ENCODE assay signal across 23 mouse cellular contexts in the genomic region with DNA sequence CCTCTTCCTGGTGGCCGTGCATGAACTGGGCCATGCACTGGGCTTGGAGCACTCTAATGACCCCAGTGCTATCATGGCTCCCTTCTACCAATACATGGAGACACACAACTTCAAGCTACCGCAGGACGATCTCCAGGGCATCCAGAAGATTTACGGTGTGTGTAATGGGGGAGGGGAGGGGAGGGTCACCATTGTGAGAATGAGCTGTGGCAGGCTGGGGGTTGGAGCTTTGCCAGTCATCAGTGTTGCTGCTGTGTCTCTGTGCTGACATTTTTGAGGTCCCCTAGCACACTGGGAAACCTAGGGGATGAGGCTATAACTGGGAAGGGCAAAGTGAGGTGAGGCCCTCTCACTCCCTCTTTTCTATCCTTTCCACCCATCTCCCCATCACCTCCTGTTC. TPM values are rescaled to one million over a fixed set of nuclear protein-coding genes. Genes with fewer than 3 reads are reported as not detected.
"Had no signal": no experiment of that assay in that cellular context is flagged by ENCODE, and none has a peak within 500 bp of the region (broad histone marks: within the 10 kb centered on the region; RNA-seq: fewer than 3 reads in every experiment).

No protein-coding gene starts in this region.

- H3K36me3 ChIP-seq: midbrain, embryonic 10.5 days; midbrain, embryonic 12.5 days; stomach, embryonic 15.5 days had no signal

- H3K4me3 ChIP-seq: midbrain, embryonic 10.5 days; midbrain, embryonic 12.5 days; myocyte; neural tube, embryonic 13.5 days; neural tube, embryonic 15.5 days; stomach, embryonic 15.5 days had no signal

- H3K27me3 ChIP-seq: midbrain, embryonic 12.5 days; neural tube, embryonic 13.5 days; neural tube, embryonic 15.5 days; stomach, embryonic 15.5 days had no signal

- DNase-seq: lung, adult 18-20 months; lung, embryonic 14.5 days; lung, postnatal 10 days; lung, postnatal 4 days; midbrain, embryonic 14.5 days; retina, postnatal 1 day; right cerebral cortex, adult 18-20 months; right cerebral cortex, postnatal 25 days; right cerebral cortex, postnatal 4 days; thymus, adult 18-20 months; thymus, postnatal 14 days; thymus, postnatal 36 days had no signal

- H3K4me1 ChIP-seq: midbrain, embryonic 10.5 days; midbrain, embryonic 12.5 days; neural tube, embryonic 15.5 days had no signal

- H3K27ac ChIP-seq: midbrain, embryonic 10.5 days; midbrain, embryonic 12.5 days; neural tube, embryonic 13.5 days; neural tube, embryonic 15.5 days; stomach, embryonic 15.5 days; stomach, postnatal 0 days had no signal

RNA-seq across cellular contexts. Expression of a gene that starts 27.2 kb away (rescaled TPM):
- total RNA-seq: megakaryocyte, adult 5-6 weeks; megakaryocyte-erythroid progenitor cell, adult 5-6 weeks had no signal
- polyA plus RNA-seq: myocyte; spleen, adult 2 months; testis, adult 2 months had no signal

RNA-seq across cellular contexts. Expression of a gene that starts 32.3 kb away (rescaled TPM):
- polyA plus RNA-seq: lung, embryonic 14.5 days; spleen, adult 2 months had no signal

RNA-seq across cellular contexts. Expression of a gene that starts 56.5 kb away (rescaled TPM):
- total RNA-seq: megakaryocyte-erythroid progenitor cell, adult 5-6 weeks had no signal
